Mouse (Mus musculus) intestine, embryonic 14.5 days (tissue): ENCODE data around the gene Klk10. TPM values are rescaled to one million over a fixed set of nuclear protein-coding genes. Genes with fewer than 3 reads are reported as not detected.

Experiments used
- ATAC-seq: fragments of 200-750 bp; cut with Nextera tagmentation; replicated peaks from 2 replicates; pipeline ENCODE4 v1.8.0; 2017; ENCODE audit warnings: low read depth, moderate number of reproducible peaks, moderate TSS enrichment, moderate library complexity; ENCODE audit not compliant: low FRiP score, low TSS enrichment
- DNase-seq: peaks from one replicate; pipeline ENCODE4 v3.0.0-alpha.2; 2018; ENCODE audit warnings: low spot score
- H3K27ac ChIP-seq: fragments of 300-500 bp; sonication (generic); 2 replicates; pipeline ENCODE4 v1.5.1; 2014; ENCODE audit warnings: low read depth, mild to moderate bottlenecking, control low read depth
- H3K27me3 ChIP-seq: fragments of 300-500 bp; sonication (generic); replicated peaks from 2 replicates; pipeline ENCODE4 v1.6.1; 2014; ENCODE audit warnings: low read length, control low read depth; ENCODE audit not compliant: control insufficient read depth, insufficient read depth
- H3K36me3 ChIP-seq: fragments of 300-500 bp; sonication (generic); 2 replicates; pipeline ENCODE4 v1.6.1; 2014; ENCODE audit warnings: low read length, control low read depth; ENCODE audit not compliant: control insufficient read depth, insufficient read depth
- H3K4me1 ChIP-seq: fragments of 300-500 bp; sonication (generic); replicated peaks from 2 replicates; pipeline ENCODE4 v1.6.1; 2014; ENCODE audit warnings: low read length, control low read depth, mixed read lengths; ENCODE audit not compliant: control insufficient read depth, insufficient read depth
- H3K4me2 ChIP-seq: fragments of 300-500 bp; sonication (generic); 2 replicates; pipeline ENCODE4 v1.6.1; 2014; ENCODE audit warnings: low read length
- H3K4me3 ChIP-seq: fragments of 300-500 bp; sonication (generic); 2 replicates; pipeline ENCODE4 v1.5.1; 2014; ENCODE audit warnings: low read depth, low read length, control low read depth, mixed read lengths
- H3K9ac ChIP-seq: fragments of 300-500 bp; sonication (generic); 2 replicates; pipeline ENCODE4 v1.6.1; 2014; ENCODE audit warnings: mild to moderate bottlenecking, low read length
- H3K9me3 ChIP-seq: fragments of 300-500 bp; sonication (generic); 2 replicates; pipeline ENCODE4 v1.6.1; 2016; ENCODE audit warnings: low read length, control low read depth; ENCODE audit not compliant: control insufficient read depth
- WGBS: fragments of 180-500 bp; shearing (Covaris S2); extraction: QIAGEN DNeasy Blood & Tissue Kit; methylation state at CpG from one replicate; pipeline ENCODE4 v1.1.7; 2014; 5-methylcytosine and 5-hydroxymethylcytosine counted together
- polyA plus RNA-seq: library from polyadenylated mRNA; unstranded; fragments of >200 nt; fragmentation: Nextera tagmentation; extraction: Ambion mirVana; gene quantifications from 2 replicates; pipeline ENCODE4 v1.2.1, GENCODE M21; 2014

The Klk10 gene
- polyA plus RNA-seq, 1 experiment from 2014 or later: 1.4 TPM

- Histone ChIP-seq H3K9me3 (no peaks in the 10 kb centered on the region), H3K4me1 (no peaks in the 10 kb centered on the region), H3K4me3 (peak overlapping the region; percentile 6; the same call in 1 of the 2 replicates), H3K27me3 (no peaks in the 10 kb centered on the region; the same call in 1 of the 2 replicates), H3K36me3 (no peaks in the 10 kb centered on the region), H3K27ac (no peak overlapping the region), H3K4me2 (peak overlapping the region; percentile 53), H3K9ac (no peak overlapping the region)
- DNase-seq (peak; percentile 98), ATAC-seq (peak; percentile 63)
- 9% methylated on average over 36 of the region's 36 CpGs for WGBS
Observed at GRCm38 (mm10) chr7:43782275-43783265, 1.7 kb downstream of the Klk10 start.

GRCm38 (mm10) chr7:43785286-43785685 is 4.5 kb downstream of the Klk10 start:
- ATAC-seq (no peak), DNase-seq (no peak)
- no peaks in the 10 kb centered on the region; the same call in 1 of the 2 replicates for H3K27me3 ChIP-seq
- no peak overlapping the region for H3K4me2 ChIP-seq
- H3K4me1 ChIP-seq: no peaks in the 10 kb centered on the region
- no peak overlapping the region for H3K9ac ChIP-seq
- no peaks in the 10 kb centered on the region for H3K9me3 ChIP-seq
- no peaks in the 10 kb centered on the region for H3K36me3 ChIP-seq
- no peak overlapping the region for H3K27ac ChIP-seq
- WGBS: 78% methylated on average over 1 of the region's 1 CpGs
- H3K4me3 ChIP-seq: no peak overlapping the region

GRCm38 (mm10) chr7:43788096-43788495 is 7.3 kb downstream of the Klk10 start:
- Histone ChIP-seq H3K9me3 (no peaks in the 10 kb centered on the region), H3K36me3 (no peaks in the 10 kb centered on the region), H3K4me3 (no peak overlapping the region), H3K27ac (no peak overlapping the region), H3K9ac (no peak overlapping the region), H3K4me2 (no peak overlapping the region), H3K4me1 (no peaks in the 10 kb centered on the region), H3K27me3 (no peaks in the 10 kb centered on the region; the same call in 1 of the 2 replicates)
- ATAC-seq (no peak), DNase-seq (no peak)
- 63% methylated on average over 3 of the region's 3 CpGs for WGBS

- H3K27ac ChIP-seq: no peak overlapping the region
- DNase-seq (no peak), ATAC-seq (no peak)
- no peaks in the 10 kb centered on the region for H3K36me3 ChIP-seq
- 61% methylated on average over 2 of the region's 2 CpGs for WGBS
- no peak overlapping the region for H3K9ac ChIP-seq
- no peaks in the 10 kb centered on the region for H3K4me1 ChIP-seq
- no peak overlapping the region for H3K4me3 ChIP-seq
- H3K27me3 ChIP-seq: no peaks in the 10 kb centered on the region
- no peaks in the 10 kb centered on the region for H3K9me3 ChIP-seq
- H3K4me2 ChIP-seq: no peak overlapping the region
Observed at GRCm38 (mm10) chr7:43789295-43789694, 8.5 kb downstream of the Klk10 start.

GRCm38 (mm10) chr7:43791591-43791990 is 10.8 kb downstream of the Klk10 start, which contains the start of gene Klk9:
Klk9 (plus strand) TSS chr7:43791891.
- DNase-seq: no peak
- no peaks in the 10 kb centered on the region for H3K9me3 ChIP-seq
- 0 out of 2 replicates have a peak, but pooled peaks cover 4% of the 10 kb centered on the region for H3K4me1 ChIP-seq
- no peak within 1 kb of the TSS for H3K9ac ChIP-seq
- H3K4me2 ChIP-seq: no peak within 1 kb of the TSS
- no peak for ATAC-seq
- 0 out of 2 replicates have a peak, but pooled peaks cover 5% of the 10 kb centered on the region for H3K27me3 ChIP-seq
- 70% methylated on average over 6 of the region's 7 CpGs for WGBS
- no peak within 1 kb of the TSS for H3K4me3 ChIP-seq
- no peak within 1 kb of the TSS for H3K27ac ChIP-seq
- no peaks in the 10 kb centered on the region for H3K36me3 ChIP-seq

- Histone ChIP-seq H3K27me3 (0 out of 2 replicates have a peak, but pooled peaks cover 5% of the 10 kb centered on the region), H3K4me2 (peak overlapping the region; percentile 55), H3K36me3 (no peaks in the 10 kb centered on the region), H3K27ac (no peak overlapping the region), H3K4me3 (peak overlapping the region; percentile 39), H3K4me1 (0 out of 2 replicates have a peak, but pooled peaks cover 8% of the 10 kb centered on the region), H3K9ac (peak overlapping the region; percentile 22; the same call in 1 of the 2 replicates), H3K9me3 (no peaks in the 10 kb centered on the region)
- 5% methylated on average over 8 of the region's 8 CpGs for whole genome bisulfite sequencing
- no peak for ATAC-seq
- DNase-seq: no peak
Observed at GRCm38 (mm10) chr7:43796355-43796754, 15.5 kb downstream of the Klk10 start.

GRCm38 (mm10) chr7:43797333-43797769 is 16.5 kb downstream of the Klk10 start, which contains the start of gene Klk8:
Klk8 (plus strand) TSS chr7:43797577.
- no peak within 1 kb of the TSS for H3K27ac ChIP-seq
- ATAC-seq: peak; percentile 77
- H3K36me3 ChIP-seq: no peaks in the 10 kb centered on the region
- H3K27me3 ChIP-seq: 0 out of 2 replicates have a peak, but pooled peaks cover 5% of the 10 kb centered on the region
- WGBS: under 1% methylated on average over 28 of the region's 28 CpGs
- peak; percentile 71 for DNase-seq
- peak within 1 kb of the TSS; percentile 39 for H3K4me3 ChIP-seq
- peak within 1 kb of the TSS; percentile 22 for H3K9ac ChIP-seq
- H3K4me2 ChIP-seq: peak within 1 kb of the TSS; percentile 55
- H3K4me1 ChIP-seq: 0 out of 2 replicates have a peak, but pooled peaks cover 8% of the 10 kb centered on the region
- no peaks in the 10 kb centered on the region for H3K9me3 ChIP-seq

- no peak overlapping the region; the same call in 1 of the 2 replicates for H3K9ac ChIP-seq
- H3K4me2 ChIP-seq: peak overlapping the region; percentile 55
- H3K27me3 ChIP-seq: 0 out of 2 replicates have a peak, but pooled peaks cover 5% of the 10 kb centered on the region
- H3K27ac ChIP-seq: no peak overlapping the region
- 0 out of 2 replicates have a peak, but pooled peaks cover 8% of the 10 kb centered on the region for H3K4me1 ChIP-seq
- H3K9me3 ChIP-seq: no peaks in the 10 kb centered on the region
- ATAC-seq (peak; percentile 37; the same call in 1 of the 2 replicates), DNase-seq (no peak)
- H3K4me3 ChIP-seq: peak overlapping the region; percentile 39
- 39% methylated on average over 13 of the region's 13 CpGs for WGBS
- no peaks in the 10 kb centered on the region for H3K36me3 ChIP-seq
Observed at GRCm38 (mm10) chr7:43797844-43798462, 17.1 kb downstream of the Klk10 start.
